Mouse (Mus musculus) hindbrain, embryonic 16.5 days (tissue): ENCODE measurements at regions not wholly inside any gene's neighbourhood (a gene's known extent, or its start where the extent isn't known, plus 50 kb on each side); places are given as distances from the start of the nearest gene placed in this dataset.
A peak's percentile ranks its signal among the peaks of the same experiment; 100 is the strongest.

Experiments
- ATAC-seq: fragments of 200-750 bp; cut with Nextera tagmentation; 2 replicates; pipeline ENCODE4 v1.8.0; 2017; ENCODE audit warnings: moderate TSS enrichment, moderate library complexity
- H3K27ac ChIP-seq: fragments of 300-500 bp; sonication (generic); 2 replicates; pipeline ENCODE4 v1.5.1; 2014; ENCODE audit warnings: low read depth, mild to moderate bottlenecking, control low read depth, low read length, moderate library complexity
- H3K27me3 ChIP-seq: fragments of 300-500 bp; sonication (generic); replicated peaks from 2 replicates; pipeline ENCODE4 v1.6.1; 2014; ENCODE audit warnings: low read length; ENCODE audit not compliant: control insufficient read depth, insufficient read depth
- H3K36me3 ChIP-seq: fragments of 300-500 bp; sonication (generic); 2 replicates; pipeline ENCODE4 v1.6.1; 2014; ENCODE audit warnings: mild to moderate bottlenecking, low read length, moderate library complexity, mixed read lengths; ENCODE audit not compliant: control insufficient read depth, insufficient read depth
- H3K4me1 ChIP-seq: fragments of 300-500 bp; sonication (generic); 2 replicates; pipeline ENCODE4 v1.6.1; 2014; ENCODE audit warnings: low read depth, low read length; ENCODE audit not compliant: control insufficient read depth, insufficient read depth
- H3K4me2 ChIP-seq: fragments of 300-500 bp; sonication (generic); 2 replicates; pipeline ENCODE4 v1.6.1; 2014; ENCODE audit warnings: mild to moderate bottlenecking, low read length, control low read depth, moderate library complexity
- H3K4me3 ChIP-seq: fragments of 300-500 bp; sonication (generic); 2 replicates; pipeline ENCODE4 v1.5.1; 2014; ENCODE audit warnings: mild to moderate bottlenecking, low read length, control low read depth, moderate library complexity
- H3K9ac ChIP-seq: fragments of 300-500 bp; sonication (generic); 2 replicates; pipeline ENCODE4 v1.6.1; 2014; ENCODE audit warnings: low read depth, mild to moderate bottlenecking, control low read depth, low read length, moderate library complexity
- H3K9me3 ChIP-seq: fragments of 300-500 bp; sonication (generic); 2 replicates; pipeline ENCODE4 v1.6.1; 2014; ENCODE audit warnings: mild to moderate bottlenecking, low read length, moderate library complexity; ENCODE audit not compliant: control insufficient read depth
- WGBS: fragments of 180-500 bp; shearing (Covaris S2); extraction: QIAGEN DNeasy Blood & Tissue Kit; methylation state at CpG from one replicate; pipeline ENCODE4 v1.1.7; 2014; 5-methylcytosine and 5-hydroxymethylcytosine counted together

- Histone ChIP-seq H3K27ac (no peak overlapping the region), H3K4me3 (no peak overlapping the region), H3K36me3 (no peaks in the 10 kb centered on the region), H3K4me1 (peaks cover 5% of the 10 kb centered on the region; the same call in 1 of the 2 replicates), H3K27me3 (no peaks in the 10 kb centered on the region), H3K9me3 (no peaks in the 10 kb centered on the region), H3K9ac (no peak overlapping the region), H3K4me2 (no peak overlapping the region)
- no peak for ATAC-seq
- 89% methylated on average over 1 of the region's 1 CpGs for WGBS
Observed at GRCm38 (mm10) chr10:56708886-56709285, 331.8 kb downstream of the Gja1 start.

DNA sequence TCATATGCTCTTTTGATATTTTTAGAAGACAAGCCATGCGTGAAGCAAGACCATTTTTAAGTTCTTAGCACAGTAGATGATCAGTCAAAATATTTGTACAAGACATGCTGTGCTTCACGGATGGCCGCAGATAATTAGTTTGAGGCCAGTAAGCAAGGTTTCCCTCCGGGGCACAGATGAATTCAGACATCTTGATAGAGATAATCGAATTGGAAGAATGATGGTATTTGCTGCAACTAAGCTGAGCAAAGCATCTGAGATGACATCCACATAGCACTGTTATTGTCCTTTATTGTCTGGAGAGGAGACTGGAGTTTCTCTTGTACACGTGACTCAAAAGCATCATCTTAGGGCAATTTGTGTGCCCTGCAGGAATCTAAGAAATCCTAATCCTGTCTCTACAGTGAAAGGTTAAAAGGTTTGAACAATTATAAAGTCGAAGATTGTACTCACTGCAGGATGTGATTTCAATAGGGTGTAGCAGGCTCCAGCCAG is 335.5 kb downstream of the Gja1 start:
- H3K9ac ChIP-seq, result no peak overlapping the region
- H3K4me2 ChIP-seq, result no peak overlapping the region
- H3K4me1 ChIP-seq, result peaks cover 5% of the 10 kb centered on the region; the same call in 1 of the 2 replicates
- no peak overlapping the region for H3K27ac ChIP-seq
- 34% methylated on average over 7 of the region's 7 CpGs for WGBS
- H3K36me3 ChIP-seq, result no peaks in the 10 kb centered on the region
- no peak overlapping the region for H3K4me3 ChIP-seq
- no peaks in the 10 kb centered on the region for H3K27me3 ChIP-seq
- peak; percentile 52; the same call in 1 of the 2 replicates for ATAC-seq
- H3K9me3 ChIP-seq, result no peaks in the 10 kb centered on the region

- no peaks in the 10 kb centered on the region for H3K27me3 ChIP-seq
- H3K9me3 ChIP-seq, result no peaks in the 10 kb centered on the region
- no peak overlapping the region for H3K4me2 ChIP-seq
- ATAC-seq, result no peak
- no peaks in the 10 kb centered on the region for H3K36me3 ChIP-seq
- no peak overlapping the region for H3K9ac ChIP-seq
- H3K27ac ChIP-seq, result no peak overlapping the region
- no peaks in the 10 kb centered on the region for H3K4me1 ChIP-seq
- H3K4me3 ChIP-seq, result no peak overlapping the region
Observed at GRCm38 (mm10) chr10:56737073-56737472, 359.9 kb downstream of the Gja1 start.

DNA sequence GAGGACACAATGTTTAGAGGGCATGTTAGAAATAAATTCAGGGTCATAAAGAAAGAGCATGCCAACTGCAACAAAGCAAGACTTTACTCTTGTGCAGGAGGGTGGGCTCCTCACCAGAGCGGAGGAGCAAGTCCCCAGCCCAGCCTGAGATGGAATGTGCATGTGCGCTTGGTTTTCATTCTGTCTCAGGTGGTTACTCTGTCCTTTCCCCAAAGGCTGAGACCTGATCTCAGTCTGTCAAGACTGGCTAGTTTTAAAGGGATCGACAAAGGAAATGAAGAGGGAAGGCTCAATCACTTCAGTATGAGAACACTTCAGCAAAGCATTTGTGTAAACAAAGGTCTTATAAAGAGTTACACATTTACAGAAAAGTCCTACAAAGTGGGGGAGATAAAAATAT is 362.5 kb downstream of the Gja1 start:
- no peak for ATAC-seq
- Histone ChIP-seq H3K27me3 (no peaks in the 10 kb centered on the region), H3K4me1 (no peaks in the 10 kb centered on the region), H3K36me3 (no peaks in the 10 kb centered on the region), H3K4me2 (no peak overlapping the region), H3K9ac (no peak overlapping the region), H3K4me3 (no peak overlapping the region), H3K9me3 (no peaks in the 10 kb centered on the region), H3K27ac (no peak overlapping the region)
- 90% methylated on average over 3 of the region's 3 CpGs for WGBS

GRCm38 (mm10) chr10:56752134-56752533 is 375.0 kb downstream of the Gja1 start:
- Histone ChIP-seq H3K36me3 (no peaks in the 10 kb centered on the region), H3K4me2 (no peak overlapping the region), H3K9ac (no peak overlapping the region), H3K27ac (no peak overlapping the region), H3K4me3 (no peak overlapping the region), H3K9me3 (no peaks in the 10 kb centered on the region), H3K4me1 (no peaks in the 10 kb centered on the region), H3K27me3 (no peaks in the 10 kb centered on the region)
- 29% methylated on average over 2 of the region's 2 CpGs for WGBS
- ATAC-seq, result no peak

DNA sequence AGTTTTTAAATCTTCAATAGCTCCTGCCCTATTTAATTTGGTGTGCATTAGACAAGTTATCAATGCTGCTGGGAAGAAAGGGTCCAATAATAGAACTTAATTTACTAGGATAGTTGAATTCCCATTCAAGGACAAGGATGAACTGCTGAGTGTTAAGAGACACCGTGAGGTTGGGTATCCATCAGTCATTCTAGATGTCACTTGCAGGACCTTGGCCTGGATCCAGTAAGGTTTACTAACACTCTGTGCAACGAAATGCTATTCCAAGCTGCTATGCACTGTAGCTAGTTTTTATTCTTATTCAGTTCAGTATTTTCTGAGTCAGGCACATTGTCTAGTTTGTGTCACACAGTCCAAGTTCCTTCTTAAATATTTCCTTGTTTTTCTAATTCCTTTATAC is 376.4 kb downstream of the Gja1 start:
- Histone ChIP-seq H3K4me3 (no peak overlapping the region), H3K9me3 (no peaks in the 10 kb centered on the region), H3K27me3 (no peaks in the 10 kb centered on the region), H3K36me3 (no peaks in the 10 kb centered on the region), H3K9ac (no peak overlapping the region), H3K27ac (no peak overlapping the region), H3K4me1 (no peaks in the 10 kb centered on the region), H3K4me2 (no peak overlapping the region)
- ATAC-seq, result no peak
- 37% methylated on average over 2 of the region's 2 CpGs for WGBS

GRCm38 (mm10) chr10:56754546-56755175 is 377.5 kb downstream of the Gja1 start:
- WGBS, result 73% methylated on average over 11 of the region's 11 CpGs

GRCm38 (mm10) chr10:56770629-56771028 is 393.5 kb downstream of the Gja1 start:
- Histone ChIP-seq H3K27me3 (no peaks in the 10 kb centered on the region), H3K36me3 (no peaks in the 10 kb centered on the region), H3K9ac (no peak overlapping the region), H3K9me3 (no peaks in the 10 kb centered on the region), H3K4me3 (no peak overlapping the region), H3K4me1 (no peaks in the 10 kb centered on the region), H3K4me2 (no peak overlapping the region), H3K27ac (no peak overlapping the region)
- WGBS, result 97% methylated on average over 4 of the region's 4 CpGs
- no peak for ATAC-seq

More at GRCm38 (mm10) chr10:56754546-56755175, 377.5 kb downstream of the Gja1 start:
- Histone ChIP-seq H3K4me2 (no peak overlapping the region), H3K36me3 (no peaks in the 10 kb centered on the region), H3K27ac (no peak overlapping the region), H3K9me3 (no peaks in the 10 kb centered on the region), H3K4me3 (no peak overlapping the region), H3K9ac (no peak overlapping the region), H3K27me3 (no peaks in the 10 kb centered on the region), H3K4me1 (no peaks in the 10 kb centered on the region)
- ATAC-seq, result no peak

DNA sequence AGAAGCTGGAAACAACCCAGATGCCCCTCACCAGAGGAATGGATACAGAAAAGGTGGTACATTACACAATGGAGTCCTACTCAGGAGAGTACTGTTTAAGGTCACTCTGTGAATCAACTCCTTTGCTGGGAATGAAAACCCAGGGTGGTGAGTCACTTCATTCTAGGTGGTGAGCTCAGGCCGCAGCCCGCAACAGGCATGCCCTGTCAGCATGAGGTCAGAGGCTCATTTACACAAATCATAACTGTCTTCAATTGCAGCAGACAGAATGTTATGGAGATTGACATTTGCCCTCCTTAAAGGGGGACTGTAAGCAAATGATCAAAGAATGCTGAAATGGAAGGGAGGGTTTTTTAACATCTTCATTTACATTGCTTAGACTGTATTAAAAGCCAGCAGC is 405.1 kb downstream of the Gja1 start:
- H3K4me2 ChIP-seq, result no peak overlapping the region
- H3K9me3 ChIP-seq, result no peaks in the 10 kb centered on the region
- 79% methylated on average over 2 of the region's 2 CpGs for WGBS
- H3K36me3 ChIP-seq, result no peaks in the 10 kb centered on the region
- H3K27me3 ChIP-seq, result no peaks in the 10 kb centered on the region
- H3K4me3 ChIP-seq, result no peak overlapping the region
- no peak overlapping the region for H3K9ac ChIP-seq
- H3K4me1 ChIP-seq, result no peaks in the 10 kb centered on the region
- no peak overlapping the region for H3K27ac ChIP-seq
- no peak for ATAC-seq
